Mouse (Mus musculus): ENCODE measurements around the gene Rln1.

- TF ChIP-seq CTCF (IDR thresholded peaks at IDR 0.05; ENCODE audit: low read depth) (no peak), EP300 (IDR thresholded peaks at IDR 0.05; ENCODE audit: low read depth) (no peak)
Measured at GRCm38 (mm10) chr19:29296166-29296565, 38.3 kb downstream of the Rln1 start.

All from liver, postnatal 0 days (tissue).